Mouse (Mus musculus): ENCODE measurements around the gene Obox1.
"Not testable (repeated sequence)": the region's sequence is repeated elsewhere in the genome, so short reads cannot be mapped to it uniquely, and the experiment has no call there.

The Obox1 gene

DNA sequence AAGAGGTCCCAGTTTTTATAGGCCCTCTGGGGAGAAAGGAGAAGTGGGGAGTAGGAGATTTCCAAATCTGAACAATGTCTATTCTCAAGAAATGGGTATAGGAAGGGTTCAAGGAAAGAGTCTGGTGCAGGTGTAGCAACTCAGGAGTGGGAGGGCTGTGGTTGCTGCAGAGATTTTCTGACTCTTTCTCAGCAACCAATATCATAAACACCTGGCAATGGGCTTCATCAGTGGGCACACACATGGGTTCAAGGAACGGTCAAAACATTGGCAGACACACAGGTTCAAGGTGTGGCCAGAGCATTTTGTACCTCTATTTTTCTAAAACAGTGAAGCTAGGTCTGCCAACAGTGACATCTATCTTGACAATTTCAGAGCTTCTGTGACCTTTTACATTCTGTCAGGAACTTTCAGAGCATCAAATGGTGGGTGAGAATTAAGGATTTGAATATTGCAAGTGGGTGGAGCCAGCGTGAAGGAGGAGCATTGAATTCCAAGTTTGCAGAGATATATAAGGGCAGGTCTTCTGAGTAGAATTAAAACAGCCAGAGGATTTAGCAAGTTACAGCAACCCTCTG, at the start of gene Obox1, which contains the start of gene Obox2:
Obox1 (plus strand) TSS at position 528 of the 578 bp plus-strand sequence.
Obox2 (plus strand) TSS at position 301 of the 578 bp plus-strand sequence.
- DNase-seq = not testable (repeated sequence)

DNA sequence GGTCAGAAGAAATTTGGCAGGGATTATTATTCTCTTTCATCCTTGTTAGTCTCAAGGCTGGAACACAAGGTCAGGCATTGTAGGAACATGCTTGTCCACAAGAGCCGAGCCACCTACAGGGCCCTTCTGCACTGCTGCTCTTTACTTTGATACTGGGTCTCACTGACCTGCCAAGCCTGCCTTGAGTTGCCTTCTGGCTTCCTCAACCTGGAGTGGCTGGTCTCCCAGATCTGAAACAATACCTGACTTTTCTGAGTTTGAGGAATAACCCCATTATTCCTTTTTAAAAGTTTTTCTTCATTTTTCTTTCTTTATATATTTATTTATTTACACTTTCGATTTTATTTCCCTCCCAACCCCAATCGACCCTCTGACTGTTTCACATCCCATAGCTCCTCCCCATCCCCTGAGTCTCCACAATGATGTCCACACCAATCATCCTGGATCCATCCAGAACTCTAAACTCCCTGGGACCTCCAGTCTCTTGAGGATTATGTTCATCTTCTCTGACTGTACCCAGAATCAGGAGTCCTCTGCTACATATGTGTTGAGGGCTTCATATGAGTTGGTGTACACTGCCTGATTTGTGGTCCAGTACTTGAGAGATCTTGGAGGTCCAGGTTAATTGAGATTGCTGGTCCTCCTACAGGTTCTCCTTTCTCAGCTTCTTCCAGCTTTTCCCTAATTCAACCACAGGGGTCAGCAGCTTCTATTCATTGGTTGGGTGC, 10.6 kb downstream of the Obox1 start:
- not testable (repeated sequence) for DNase-seq

DNA sequence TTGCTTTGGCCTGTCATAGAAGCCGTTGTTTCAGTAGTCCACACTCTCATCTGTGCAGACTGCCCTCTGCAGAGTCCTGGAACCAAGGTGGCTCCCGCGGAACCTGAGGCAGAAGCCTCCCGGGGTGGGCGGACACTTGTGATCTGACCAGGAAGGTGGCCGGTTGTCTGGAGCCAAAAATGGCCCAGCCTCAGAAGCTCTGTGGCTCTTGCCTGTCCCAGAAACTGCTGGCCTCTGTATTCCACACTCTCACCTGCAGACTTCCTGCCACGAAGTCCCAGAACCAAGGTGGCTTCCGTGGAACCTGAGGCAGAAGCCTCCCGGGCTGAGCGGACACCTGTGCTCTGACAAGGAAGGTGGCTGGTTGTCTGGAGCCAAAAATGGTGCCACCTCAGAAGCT, 18.1 kb downstream of the Obox1 start:
- not testable (repeated sequence) for DNase-seq

DNA sequence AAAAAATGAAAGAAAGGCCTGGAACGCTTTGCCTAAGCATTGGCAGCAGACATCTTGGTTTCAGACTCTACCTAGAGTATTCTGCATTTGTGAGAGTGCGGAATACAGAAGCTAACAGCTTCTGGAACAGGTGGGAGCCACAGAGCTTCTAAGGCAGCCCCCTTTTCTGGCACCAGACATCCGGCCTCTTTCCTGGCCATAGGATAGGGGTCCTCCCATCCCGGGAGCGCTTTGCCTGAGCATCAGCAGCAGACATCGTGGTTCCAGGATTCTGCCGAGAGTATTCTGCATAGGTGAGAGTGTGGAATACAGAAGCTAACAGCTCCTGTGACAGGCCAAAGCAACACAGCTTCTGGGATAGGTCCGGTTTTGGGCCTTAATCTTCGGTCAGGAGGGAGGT, 29.3 kb downstream of the Obox1 start:
- not testable (repeated sequence) for DNase-seq

DNA sequence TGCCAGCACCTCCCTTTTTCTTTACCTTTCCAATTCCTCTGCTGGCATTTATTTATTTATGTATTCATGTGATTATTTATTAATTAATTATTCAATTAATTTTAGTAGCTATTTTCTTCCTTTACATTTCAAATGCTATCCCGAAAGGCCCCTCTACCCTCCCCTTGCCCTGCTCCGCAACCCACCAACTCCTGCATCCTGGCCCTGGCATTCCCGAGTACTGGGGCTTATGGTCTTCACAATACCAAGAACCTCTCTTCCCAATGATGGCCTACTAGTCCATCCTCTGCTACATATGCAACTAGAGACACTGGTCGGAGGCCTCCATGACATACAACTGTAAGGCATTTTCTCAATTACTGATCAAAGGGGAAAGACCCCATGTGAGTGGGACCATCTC, 36.8 kb downstream of the Obox1 start:
- not testable (repeated sequence) for DNase-seq

DNA sequence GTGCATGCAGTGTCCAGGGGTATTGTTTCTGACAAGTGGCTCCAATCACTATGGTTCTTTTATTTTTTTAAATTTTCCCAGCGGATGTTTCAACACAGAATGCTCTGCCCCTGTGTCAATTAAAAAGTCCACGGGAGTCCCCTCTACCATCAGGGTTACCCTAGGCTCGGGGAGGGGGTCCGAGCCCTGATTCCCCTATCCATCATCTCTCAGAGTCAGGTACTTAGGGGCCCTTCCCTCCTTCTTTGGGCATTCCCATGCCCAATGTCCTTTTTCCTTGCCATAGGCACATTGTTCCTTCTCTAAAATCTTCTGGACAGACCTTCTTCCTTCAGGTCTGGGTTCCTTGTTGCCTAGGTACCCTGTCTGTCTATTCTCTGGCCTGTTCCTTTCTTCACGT, 120.7 kb downstream of the Obox1 start:
- not testable (repeated sequence) for DNase-seq

Data from cerebellum, postnatal 36 days (tissue).